Mouse (Mus musculus): Measurements from ENCODE around the gene Dapk3.
"Not testable (repeated sequence)": the region's sequence is repeated elsewhere in the genome, so short reads cannot be mapped to it uniquely, and the experiment has no call there.

The Dapk3 gene

DNA sequence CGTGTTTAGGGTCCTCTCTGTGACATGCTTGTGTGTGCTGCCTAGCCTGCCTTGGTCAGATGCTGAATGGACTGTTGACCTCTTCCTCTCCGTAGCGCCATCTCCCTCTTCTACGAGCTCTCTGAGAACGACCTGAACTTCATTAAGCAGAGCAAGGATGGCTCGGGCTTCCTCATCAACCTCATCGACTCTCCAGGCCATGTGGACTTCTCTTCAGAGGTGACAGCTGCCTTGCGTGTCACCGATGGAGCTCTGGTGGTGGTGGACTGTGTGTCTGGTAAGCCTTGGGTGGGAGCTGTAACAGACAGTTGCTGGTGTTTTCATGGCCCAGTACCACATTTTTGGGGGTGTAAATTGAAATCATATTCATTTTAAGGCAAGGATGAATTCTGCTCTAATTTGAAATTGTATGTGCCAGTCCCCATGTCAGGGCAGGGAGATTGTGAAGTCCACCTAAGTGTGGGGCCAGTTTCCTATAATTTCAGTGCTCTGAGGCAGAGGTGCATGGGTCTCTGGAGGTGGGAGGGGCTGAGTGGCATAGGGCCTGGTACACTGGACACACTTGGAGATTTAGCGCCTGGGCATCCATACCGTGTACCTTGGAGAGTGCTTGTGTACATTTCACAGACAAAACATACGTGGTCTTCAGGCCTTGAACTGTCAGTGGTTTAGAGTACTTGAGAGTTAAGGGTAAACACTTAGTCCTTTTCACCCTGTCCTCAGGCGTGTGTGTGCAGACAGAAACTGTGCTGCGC lies 4.7 kb upstream of the Dapk3 start:
- CTCF ChIA-PET, result no interaction called here

DNA sequence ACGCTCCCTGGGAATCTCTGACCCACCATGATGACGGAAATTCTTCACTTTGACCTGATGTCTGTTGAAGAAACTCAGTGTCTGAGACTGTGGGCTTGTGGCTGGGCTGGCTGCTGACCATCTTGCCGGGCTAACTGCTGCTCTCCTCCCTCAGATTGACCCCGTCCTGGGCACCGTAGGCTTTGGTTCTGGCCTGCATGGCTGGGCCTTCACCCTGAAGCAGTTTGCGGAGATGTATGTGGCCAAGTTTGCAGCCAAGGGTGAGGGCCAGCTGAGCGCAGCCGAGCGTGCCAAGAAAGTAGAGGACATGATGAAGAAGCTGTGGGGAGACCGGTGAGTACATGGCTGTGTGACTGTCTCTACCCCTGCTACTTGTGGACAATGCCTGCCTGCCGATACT lies 3.9 kb upstream of the Dapk3 start:
- CTCF ChIA-PET, result no interaction called here

GRCm38 (mm10) chr10:81179451-81180342 lies 3.1 kb upstream of the Dapk3 start:
- CTCF ChIA-PET, result no interaction called here

DNA sequence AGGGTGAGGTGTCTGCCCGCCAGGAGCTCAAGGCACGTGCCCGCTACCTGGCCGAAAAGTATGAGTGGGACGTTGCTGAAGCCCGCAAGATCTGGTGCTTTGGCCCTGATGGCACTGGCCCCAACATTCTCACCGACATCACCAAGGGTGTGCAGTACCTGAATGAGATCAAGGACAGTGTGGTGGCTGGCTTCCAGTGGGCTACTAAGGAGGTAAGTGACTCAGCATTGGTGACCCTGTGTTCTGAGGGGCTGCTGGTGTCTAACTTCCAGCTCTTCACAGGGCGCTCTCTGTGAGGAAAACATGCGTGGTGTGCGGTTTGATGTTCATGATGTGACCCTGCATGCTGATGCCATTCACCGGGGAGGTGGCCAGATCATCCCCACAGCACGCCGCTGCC lies 1.9 kb upstream of the Dapk3 start:
- CTCF ChIA-PET, result no interaction called here

DNA sequence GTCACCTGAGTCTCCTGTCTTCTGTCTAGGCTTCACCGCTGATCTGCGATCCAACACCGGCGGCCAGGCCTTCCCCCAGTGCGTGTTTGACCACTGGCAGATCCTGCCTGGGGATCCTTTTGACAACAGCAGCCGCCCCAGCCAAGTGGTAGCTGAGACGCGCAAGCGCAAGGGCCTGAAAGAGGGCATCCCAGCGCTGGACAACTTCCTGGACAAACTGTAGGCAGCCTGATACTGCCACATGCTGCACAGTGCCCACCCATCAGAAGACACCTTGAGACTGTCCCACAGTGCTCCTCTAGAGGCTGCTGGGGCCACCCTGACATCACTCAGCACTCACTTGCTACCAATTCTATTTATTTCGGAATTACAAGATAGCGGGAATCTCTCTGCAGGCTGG lies 945 bp upstream of the Dapk3 start:
- CTCF ChIA-PET, result not testable (repeated sequence)

- CTCF ChIA-PET, result no interaction called here
These were observed 1.0 kb downstream of the Dapk3 start, which contains the start of gene 4930442H23Rik for GRCm38 (mm10) chr10:81183805-81184204. TSS of gene 4930442H23Rik (minus strand) at chr10:81183849.

DNA sequence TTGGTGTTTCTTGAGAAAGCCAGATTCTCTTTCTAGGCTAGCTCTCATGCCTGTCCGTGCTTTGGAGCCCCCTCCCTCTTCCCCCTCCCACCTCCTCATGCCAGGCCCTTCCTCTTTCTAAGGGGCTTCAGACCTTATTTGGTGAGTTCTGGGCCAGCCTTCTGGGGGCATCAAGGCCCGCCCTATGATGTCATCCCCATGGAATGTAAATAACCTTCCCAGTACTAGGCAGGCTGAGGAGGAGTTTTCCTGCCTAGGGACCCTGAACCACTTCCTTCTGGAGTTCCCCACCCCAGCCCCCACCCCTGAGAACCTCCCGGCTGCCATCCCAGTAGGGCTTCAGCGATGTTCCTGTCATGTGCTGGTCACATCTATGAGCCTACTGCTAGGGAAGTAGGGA lies 2.0 kb downstream of the Dapk3 start:
- CTCF ChIA-PET, result no interaction called here

GRCm38 (mm10) chr10:81187161-81187560 lies 4.4 kb downstream of the Dapk3 start:
- CTCF ChIA-PET, result no interaction called here

- CTCF ChIA-PET, result interaction anchor here (0.7 kb wide), 1 partner anchor 28 kb away, joined by 5 read pairs; no protein-coding TSS in a partner anchor
These were observed 7.0 kb downstream of the Dapk3 start for GRCm38 (mm10) chr10:81189821-81190220.

GRCm38 (mm10) chr10:81190236-81190911 lies 7.6 kb downstream of the Dapk3 start:
- CTCF ChIA-PET, result interaction anchor here (0.7 to 0.8 kb wide), 2 partner anchors 27 to 116 kb away, joined by 3 to 5 read pairs; no protein-coding TSS in a partner anchor

GRCm38 (mm10) chr10:81190912-81191321 lies 8.1 kb downstream of the Dapk3 start:
- CTCF ChIA-PET, result interaction anchor here (0.8 kb wide), 1 partner anchor 117 kb away, joined by 3 read pairs; no protein-coding TSS in a partner anchor

- CTCF ChIA-PET, result no interaction called here
These were observed 8.7 kb downstream of the Dapk3 start for GRCm38 (mm10) chr10:81191342-81191982.

DNA sequence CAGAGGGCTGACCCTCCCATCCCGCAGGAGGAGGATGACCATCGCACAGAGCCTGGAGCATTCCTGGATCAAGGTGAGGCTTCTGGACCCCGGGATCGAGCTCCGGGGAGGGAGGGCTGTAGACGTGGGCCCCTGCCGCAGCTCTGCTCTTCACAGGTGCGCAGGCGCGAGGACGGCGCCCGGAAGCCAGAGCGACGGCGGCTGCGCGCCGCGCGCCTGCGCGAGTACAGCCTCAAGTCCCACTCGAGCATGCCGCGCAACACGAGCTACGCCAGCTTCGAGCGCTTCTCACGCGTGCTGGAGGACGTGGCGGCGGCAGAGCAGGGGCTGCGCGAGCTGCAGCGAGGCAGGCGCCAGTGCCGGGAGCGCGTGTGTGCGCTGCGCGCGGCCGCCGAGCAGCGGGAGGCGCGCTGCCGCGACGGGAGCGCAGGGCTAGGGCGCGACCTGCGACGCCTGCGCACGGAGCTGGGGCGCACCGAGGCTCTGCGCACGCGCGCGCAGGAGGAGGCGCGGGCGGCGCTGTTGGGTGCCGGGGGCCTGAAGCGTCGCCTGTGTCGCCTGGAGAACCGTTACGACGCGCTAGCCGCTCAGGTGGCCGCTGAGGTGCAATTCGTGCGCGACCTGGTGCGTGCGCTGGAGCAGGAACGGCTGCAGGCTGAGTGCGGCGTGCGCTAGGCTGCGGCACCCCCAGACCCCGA lies 9.6 kb downstream of the Dapk3 start:
- CTCF ChIA-PET, result interaction anchor here (0.6 to 1.4 kb wide), 2 partner anchors 25 to 303 kb away, joined by 3 read pairs; no protein-coding TSS in a partner anchor

GRCm38 (mm10) chr10:81192968-81193501 lies 10.2 kb downstream of the Dapk3 start:
- CTCF ChIA-PET, result interaction anchor here (0.5 to 1.4 kb wide), 4 partner anchors 17 to 302 kb away, joined by 3 to 7 read pairs (median 3); partner anchors contain the start of gene Eef2

- CTCF ChIA-PET, result interaction anchor here (0.6 to 1.4 kb wide), 6 partner anchors 23 to 166 kb away, joined by 3 to 4 read pairs (median 3); partner anchors contain the start of gene Gipc3
These were observed 11.4 kb downstream of the Dapk3 start for GRCm38 (mm10) chr10:81193991-81194774.

DNA sequence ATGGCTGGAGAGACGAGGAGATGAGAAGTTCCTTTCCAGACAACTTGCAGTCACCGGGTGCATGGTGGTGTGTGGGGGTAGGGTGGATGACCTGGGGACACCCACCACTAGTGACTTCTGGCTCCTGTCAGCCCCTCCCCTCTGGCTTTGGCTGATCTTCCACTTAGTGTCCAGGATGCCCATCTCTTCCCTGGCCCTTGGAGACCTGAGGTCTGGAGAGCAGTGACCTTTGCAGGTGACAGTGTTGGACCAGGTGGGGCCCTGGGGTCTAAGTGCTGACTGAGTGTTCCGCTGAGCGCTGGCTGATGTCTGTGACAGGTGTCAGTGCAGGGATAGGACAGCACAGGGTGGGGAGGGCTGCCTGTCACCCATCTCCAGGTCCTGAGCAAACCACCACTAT lies 12.5 kb downstream of the Dapk3 start:
- CTCF ChIA-PET, result interaction anchor here (1.6 kb wide), 1 partner anchor 23 kb away, joined by 6 read pairs; no protein-coding TSS in a partner anchor

DNA sequence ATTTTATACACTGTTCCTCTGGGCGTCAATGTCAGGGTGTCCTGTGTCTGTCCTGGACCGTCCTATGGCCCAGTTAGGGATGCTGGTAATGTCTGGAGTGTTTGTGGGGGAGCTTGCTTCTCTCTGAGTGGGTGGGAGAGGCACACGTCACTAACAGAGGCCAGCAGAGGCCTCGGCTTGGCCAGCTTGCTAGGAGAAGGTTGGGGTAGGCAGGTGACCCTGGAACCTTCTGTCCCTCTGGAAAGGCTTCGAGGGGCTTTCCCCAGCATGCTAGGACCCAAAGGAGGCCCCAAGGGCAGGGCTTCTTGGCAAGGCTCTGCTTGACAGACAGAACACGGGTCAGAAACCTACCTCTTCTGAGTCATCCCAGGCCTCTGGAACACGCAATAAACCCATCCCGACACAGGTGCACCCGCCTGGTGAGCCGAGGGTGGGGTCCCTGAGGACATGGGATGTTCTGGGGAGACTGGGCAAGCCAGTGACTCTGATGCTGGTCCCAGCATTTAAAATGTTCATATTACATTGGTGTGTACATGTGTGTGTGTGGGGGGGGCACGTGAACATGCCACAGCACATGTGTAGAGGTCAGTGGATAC lies 13.8 kb downstream of the Dapk3 start:
- CTCF ChIA-PET, result interaction anchor here (0.6 to 1.6 kb wide), 2 partner anchors 21 to 68 kb away, joined by 6 read pairs; no protein-coding TSS in a partner anchor

DNA sequence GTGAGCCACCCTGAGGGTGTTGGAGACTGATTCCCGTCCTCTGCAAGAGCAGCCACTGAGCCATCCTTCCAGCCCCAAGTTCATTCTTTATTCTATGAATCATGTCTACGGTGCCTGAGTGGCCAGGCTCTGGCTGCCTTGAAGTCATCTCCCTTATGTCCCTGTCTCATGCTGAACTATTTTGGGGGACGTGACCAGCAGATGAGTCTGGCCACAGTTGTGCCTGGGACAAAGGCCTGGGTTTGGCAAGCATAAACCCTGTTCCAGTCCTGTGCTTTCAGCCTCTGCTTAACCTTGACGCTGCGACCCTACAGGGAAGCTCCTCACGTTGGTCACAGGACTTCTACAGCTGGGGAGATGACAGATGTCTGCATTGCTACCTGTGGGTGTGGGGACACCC lies 14.5 kb downstream of the Dapk3 start:
- CTCF ChIA-PET, result interaction anchor here (0.5 kb wide), 1 partner anchor 23 kb away, joined by 3 read pairs; no protein-coding TSS in a partner anchor

DNA sequence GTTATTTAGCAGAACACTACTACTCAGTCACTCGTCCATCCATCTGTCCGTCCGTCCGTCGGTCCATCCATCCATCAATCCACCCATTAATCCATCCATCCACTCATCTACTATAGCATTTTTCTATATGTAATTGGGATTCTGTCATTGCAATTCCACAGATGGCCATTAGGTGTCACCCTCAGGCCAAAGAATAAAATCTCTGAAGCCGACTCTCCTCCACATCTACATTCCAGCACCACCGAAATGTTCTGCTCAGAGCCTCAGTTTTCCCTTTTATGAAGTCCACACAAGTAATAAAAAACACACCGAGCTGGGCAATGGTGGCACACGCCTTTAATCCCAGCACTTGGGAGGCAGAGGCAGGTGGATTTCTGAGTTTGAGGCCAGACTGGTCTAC lies 15.4 kb downstream of the Dapk3 start:
- CTCF ChIA-PET, result interaction anchor here (0.6 to 0.9 kb wide), 3 partner anchors 20 to 1255 kb away, joined by 3 to 7 read pairs (median 7); no protein-coding TSS in a partner anchor

Data from spleen, embryonic (tissue).